Mouse (Mus musculus) E14TG2a.4 (cell line): ENCODE measurements around the gene Megf6.

Experiments used
- CTCF ChIP-seq: conservative IDR thresholded peaks from 2 replicates; pipeline ENCODE4 v1.5.1; 2014; ENCODE audit warnings: low read length
- NANOG ChIP-seq: IDR thresholded peaks from 2 replicates; pipeline ENCODE4 v1.6.1; 2014; ENCODE audit warnings: borderline replicate concordance, low read length, mixed read lengths
- POU5F1 ChIP-seq: IDR thresholded peaks from 2 replicates; pipeline ENCODE4 v1.6.1; 2014; ENCODE audit warnings: low read length, borderline replicate concordance

- TF ChIP-seq CTCF (no peak), POU5F1 (no peak), NANOG (no peak)
These were observed 30.8 kb upstream of the Megf6 start for GRCm38 (mm10) chr4:154139671-154140181.
